Mouse (Mus musculus) heart, embryonic 16.5 days (tissue): ENCODE data around the gene Ogfrl1. TPM values are rescaled to one million over a fixed set of nuclear protein-coding genes. Genes with fewer than 3 reads are reported as not detected.

Experiments
- ATAC-seq: fragments of 200-750 bp; cut with Nextera tagmentation; replicated peaks from 2 replicates; pipeline ENCODE4 v1.8.0; 2017; ENCODE audit warnings: moderate number of reproducible peaks; ENCODE audit not compliant: insufficient read depth, low FRiP score; ENCODE audit errors: extremely low read depth
- H3K27ac ChIP-seq: fragments of 300-500 bp; sonication (generic); 2 replicates; pipeline ENCODE4 v1.5.1; 2014; ENCODE audit warnings: mild to moderate bottlenecking, low read length, control low read depth, moderate library complexity
- H3K27me3 ChIP-seq: fragments of 300-500 bp; sonication (generic); 2 replicates; pipeline ENCODE4 v1.6.1; 2014; ENCODE audit warnings: low read length, mixed read lengths; ENCODE audit not compliant: control insufficient read depth, insufficient read depth
- H3K36me3 ChIP-seq: fragments of 300-500 bp; sonication (generic); 2 replicates; pipeline ENCODE4 v1.6.1; 2014; ENCODE audit not compliant: control insufficient read depth, insufficient read depth
- H3K4me1 ChIP-seq: fragments of 300-500 bp; sonication (generic); 2 replicates; pipeline ENCODE4 v1.6.1; 2014; ENCODE audit warnings: low read length, mixed read lengths; ENCODE audit not compliant: control insufficient read depth, insufficient read depth
- H3K4me2 ChIP-seq: fragments of 300-500 bp; sonication (generic); 2 replicates; pipeline ENCODE4 v1.6.1; 2014; ENCODE audit warnings: low read depth, mild to moderate bottlenecking, control low read depth, low read length
- H3K4me3 ChIP-seq: fragments of 300-500 bp; sonication (generic); 2 replicates; pipeline ENCODE4 v1.5.1; 2014; ENCODE audit warnings: mild to moderate bottlenecking, control low read depth, low read length
- H3K9ac ChIP-seq: fragments of 300-500 bp; sonication (generic); 2 replicates; pipeline ENCODE4 v1.6.1; 2014; ENCODE audit warnings: low read length, control low read depth
- H3K9me3 ChIP-seq: fragments of 300-500 bp; sonication (generic); replicated peaks from 2 replicates; pipeline ENCODE4 v1.6.1; 2016; ENCODE audit warnings: low read length; ENCODE audit not compliant: control insufficient read depth
- WGBS: fragments of 180-500 bp; shearing (Covaris S2); extraction: QIAGEN DNeasy Blood & Tissue Kit; methylation state at CpG from one replicate; pipeline ENCODE4 v1.1.7; 2014; 5-methylcytosine and 5-hydroxymethylcytosine counted together
- polyA plus RNA-seq: library from polyadenylated mRNA; unstranded; fragments of >200 nt; fragmentation: Nextera tagmentation; extraction: Ambion mirVana; gene quantifications from 2 replicates; pipeline ENCODE4 v1.2.1, GENCODE M21; 2015

Ogfrl1 gene
- polyA plus RNA-seq, 1 experiment from 2014 or later = 5.7 TPM

DNA sequence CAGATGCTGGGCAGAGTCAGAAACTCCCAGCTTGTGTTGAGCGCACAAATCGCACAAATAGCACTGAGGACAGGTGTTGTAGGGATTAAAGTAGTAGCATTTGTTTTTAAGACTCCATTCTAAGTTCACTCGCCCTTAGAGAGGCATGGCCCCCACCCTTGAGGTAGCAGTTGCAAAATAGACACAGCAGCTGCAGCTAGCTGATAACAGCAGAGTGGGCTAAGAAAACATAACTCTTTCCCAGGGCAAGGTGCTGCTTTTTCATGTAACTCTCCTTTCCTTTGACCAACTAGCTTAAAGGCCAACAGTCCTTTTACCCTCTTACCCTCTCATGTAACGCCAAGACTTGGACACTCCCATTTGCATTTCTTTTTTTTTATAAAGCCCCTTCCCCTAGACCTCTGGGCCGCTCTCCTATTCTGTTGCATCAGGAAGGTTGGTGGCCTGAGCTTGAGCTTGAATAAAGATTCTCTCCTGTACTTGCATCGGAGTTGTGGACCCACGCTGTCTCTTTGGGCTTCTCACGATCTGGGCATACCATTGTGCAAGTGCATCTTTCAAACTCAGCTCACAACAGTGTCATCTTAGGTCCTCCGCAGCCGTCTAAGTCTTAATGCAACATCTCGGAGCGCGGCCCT is 61.7 kb downstream of the Ogfrl1 start:
- Histone ChIP-seq H3K4me1 (no peaks in the 10 kb centered on the region), H3K36me3 (no peaks in the 10 kb centered on the region), H3K4me3 (no peak overlapping the region), H3K27me3 (no peaks in the 10 kb centered on the region), H3K27ac (no peak overlapping the region), H3K4me2 (no peak overlapping the region), H3K9me3 (no peaks in the 10 kb centered on the region), H3K9ac (no peak overlapping the region)
- no peak for ATAC-seq
- WGBS = 80% methylated on average over 13 of the region's 13 CpGs

DNA sequence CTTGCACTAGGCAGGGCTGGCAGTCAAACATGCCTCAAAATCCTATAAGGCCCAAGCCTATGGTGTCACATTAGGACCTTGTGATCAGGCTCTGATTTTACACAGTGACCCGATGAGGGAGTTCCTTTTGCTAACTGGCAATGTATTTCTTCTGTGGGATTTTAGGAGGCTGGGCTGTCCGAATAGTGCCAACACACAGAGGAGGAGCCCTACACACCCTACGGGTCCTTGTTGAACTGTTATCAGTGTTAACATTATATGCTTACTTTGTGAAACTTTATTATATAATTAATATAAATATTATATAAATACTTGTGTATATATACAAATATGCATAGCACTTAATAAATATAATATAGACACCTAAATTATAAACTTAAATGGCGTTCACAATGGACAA is 62.5 kb downstream of the Ogfrl1 start:
- H3K27ac ChIP-seq = no peak overlapping the region
- WGBS = 83% methylated on average over 4 of the region's 4 CpGs

GRCm38 (mm10) chr1:23332192-23332591 is 65.4 kb downstream of the Ogfrl1 start:
- no peak overlapping the region for H3K9ac ChIP-seq
- no peaks in the 10 kb centered on the region for H3K27me3 ChIP-seq
- no peaks in the 10 kb centered on the region for H3K9me3 ChIP-seq
- no peak overlapping the region for H3K4me2 ChIP-seq
- no peak overlapping the region for H3K27ac ChIP-seq
- no peak for ATAC-seq
- 78% methylated on average over 4 of the region's 4 CpGs for WGBS
- H3K4me3 ChIP-seq = no peak overlapping the region
- H3K36me3 ChIP-seq = no peaks in the 10 kb centered on the region
- H3K4me1 ChIP-seq = no peaks in the 10 kb centered on the region

More for the DNA sequence above, 62.5 kb downstream of the Ogfrl1 start:
- Histone ChIP-seq H3K36me3 (no peaks in the 10 kb centered on the region), H3K27me3 (no peaks in the 10 kb centered on the region), H3K4me2 (no peak overlapping the region), H3K9me3 (no peaks in the 10 kb centered on the region), H3K4me3 (no peak overlapping the region), H3K9ac (no peak overlapping the region), H3K4me1 (no peaks in the 10 kb centered on the region)
- ATAC-seq = no peak

DNA sequence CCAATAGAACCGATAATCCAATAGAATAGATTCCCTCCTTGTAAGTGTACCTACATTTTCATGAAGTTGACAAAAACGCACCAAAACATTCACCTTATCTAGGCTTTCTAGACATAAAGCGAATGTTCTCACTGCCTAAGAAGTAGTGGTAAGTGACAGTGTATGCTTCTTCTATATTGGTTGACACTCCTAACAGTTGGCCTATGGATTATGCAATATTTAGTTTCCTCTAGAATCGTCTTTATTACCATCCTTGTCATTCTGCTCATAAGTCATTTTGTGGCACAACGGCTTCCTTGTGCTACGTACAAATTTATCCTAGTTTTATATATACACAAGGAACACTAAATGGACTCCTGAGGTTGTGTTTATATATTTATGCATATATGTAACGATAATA is 72.4 kb downstream of the Ogfrl1 start:
- 0 out of 2 replicates have a peak, but pooled peaks cover 2% of the 10 kb centered on the region for H3K4me1 ChIP-seq
- H3K4me3 ChIP-seq = no peak overlapping the region
- no peaks in the 10 kb centered on the region for H3K36me3 ChIP-seq
- WGBS = 86% methylated on average over 7 of the region's 7 CpGs
- H3K27me3 ChIP-seq = no peaks in the 10 kb centered on the region
- H3K9ac ChIP-seq = no peak overlapping the region
- no peak for ATAC-seq
- H3K27ac ChIP-seq = no peak overlapping the region
- H3K4me2 ChIP-seq = no peak overlapping the region
- H3K9me3 ChIP-seq = no peaks in the 10 kb centered on the region

DNA sequence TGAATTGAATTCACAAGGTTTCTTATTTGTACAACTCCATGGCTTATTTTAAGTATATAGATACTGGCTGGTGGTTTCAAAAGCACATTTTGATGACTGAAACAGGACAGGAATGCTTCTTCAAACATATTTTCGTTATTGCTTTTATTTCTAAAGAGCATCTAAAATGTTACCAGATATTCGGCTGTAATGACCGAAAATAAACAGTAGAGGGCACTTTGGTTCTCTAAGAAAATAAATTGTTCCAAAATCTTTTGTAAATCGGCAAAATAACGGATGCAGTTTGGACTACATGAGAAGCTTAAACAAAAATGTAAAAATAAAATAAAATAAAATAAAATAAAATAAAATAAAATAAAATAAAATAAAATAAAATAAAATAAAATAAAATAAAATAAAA is 73.3 kb downstream of the Ogfrl1 start:
- Histone ChIP-seq H3K9me3 (no peaks in the 10 kb centered on the region), H3K4me3 (no peak overlapping the region), H3K4me1 (0 out of 2 replicates have a peak, but pooled peaks cover 2% of the 10 kb centered on the region), H3K27me3 (no peaks in the 10 kb centered on the region), H3K4me2 (no peak overlapping the region), H3K27ac (no peak overlapping the region), H3K36me3 (no peaks in the 10 kb centered on the region), H3K9ac (no peak overlapping the region)
- 22% methylated on average over 5 of the region's 5 CpGs for WGBS
- no peak for ATAC-seq

- ATAC-seq = no peak
- Histone ChIP-seq H3K4me1 (0 out of 2 replicates have a peak, but pooled peaks cover 2% of the 10 kb centered on the region), H3K4me3 (no peak overlapping the region), H3K4me2 (no peak overlapping the region), H3K36me3 (no peaks in the 10 kb centered on the region), H3K9ac (no peak overlapping the region), H3K27me3 (no peaks in the 10 kb centered on the region), H3K27ac (no peak overlapping the region), H3K9me3 (no peaks in the 10 kb centered on the region)
- 72% methylated on average over 11 of the region's 11 CpGs for WGBS
These were observed 74.3 kb downstream of the Ogfrl1 start for GRCm38 (mm10) chr1:23323286-23323685.

DNA sequence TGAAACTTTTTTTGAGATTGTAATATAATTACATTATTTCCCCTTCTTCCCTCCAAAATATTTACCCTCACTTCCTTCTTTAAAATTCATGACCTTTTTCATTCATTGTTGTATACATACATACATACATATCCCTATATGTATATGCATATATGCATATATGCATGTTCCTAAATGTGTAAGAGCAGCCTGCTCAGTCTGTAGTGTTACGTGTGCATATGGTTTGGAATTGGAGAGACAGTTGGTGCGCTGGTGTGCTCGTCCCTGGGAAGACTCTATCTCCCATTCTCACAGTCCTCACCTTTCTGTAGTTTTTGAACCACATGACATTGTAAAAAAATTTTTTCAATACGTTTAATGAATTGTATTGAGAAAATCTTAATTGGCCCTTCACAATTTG is 75.4 kb downstream of the Ogfrl1 start:
- no peaks in the 10 kb centered on the region for H3K36me3 ChIP-seq
- 80% methylated on average over 4 of the region's 4 CpGs for WGBS
- H3K27ac ChIP-seq = no peak overlapping the region
- no peaks in the 10 kb centered on the region for H3K9me3 ChIP-seq
- H3K4me3 ChIP-seq = no peak overlapping the region
- ATAC-seq = no peak
- H3K4me1 ChIP-seq = 0 out of 2 replicates have a peak, but pooled peaks cover 2% of the 10 kb centered on the region
- H3K4me2 ChIP-seq = no peak overlapping the region
- H3K27me3 ChIP-seq = no peaks in the 10 kb centered on the region
- no peak overlapping the region for H3K9ac ChIP-seq

GRCm38 (mm10) chr1:23321331-23321851 is 76.2 kb downstream of the Ogfrl1 start:
- WGBS = 20% methylated on average over 10 of the region's 10 CpGs

GRCm38 (mm10) chr1:23320591-23321195 is 76.9 kb downstream of the Ogfrl1 start:
- no peak overlapping the region for H3K4me2 ChIP-seq
- H3K9ac ChIP-seq = no peak overlapping the region
- 84% methylated on average over 7 of the region's 7 CpGs for WGBS
- no peak overlapping the region for H3K4me3 ChIP-seq
- H3K4me1 ChIP-seq = 0 out of 2 replicates have a peak, but pooled peaks cover 2% of the 10 kb centered on the region
- H3K27ac ChIP-seq = no peak overlapping the region
- no peaks in the 10 kb centered on the region for H3K9me3 ChIP-seq
- H3K36me3 ChIP-seq = no peaks in the 10 kb centered on the region
- H3K27me3 ChIP-seq = no peaks in the 10 kb centered on the region
- ATAC-seq = no peak

More at GRCm38 (mm10) chr1:23321331-23321851, 76.2 kb downstream of the Ogfrl1 start:
- H3K36me3 ChIP-seq = no peaks in the 10 kb centered on the region
- H3K9me3 ChIP-seq = no peaks in the 10 kb centered on the region
- H3K4me3 ChIP-seq = peak overlapping the region; percentile 39
- H3K27ac ChIP-seq = 0 out of 2 replicates have a peak overlapping the region, but pooled peaks have one; percentile 2
- H3K27me3 ChIP-seq = no peaks in the 10 kb centered on the region
- 0 out of 2 replicates have a peak, but pooled peaks cover 2% of the 10 kb centered on the region for H3K4me1 ChIP-seq
- peak; percentile 52 for ATAC-seq
- H3K9ac ChIP-seq = peak overlapping the region; percentile 28; the same call in 1 of the 2 replicates
- peak overlapping the region; percentile 63 for H3K4me2 ChIP-seq
